Mouse (Mus musculus): ENCODE data around the gene Aff3. TPM values are rescaled to one million over a fixed set of nuclear protein-coding genes. Genes with fewer than 3 reads are reported as not detected.

Gene Aff3
- polyA plus RNA-seq, 1 experiment from 2014 or later: 33.1 TPM

GRCm38 (mm10) chr1:38627683-38628361 is 36.9 kb downstream of the Aff3 start:
- H3K9me3 ChIP-seq (replicated peaks): no peaks in the 10 kb centered on the region
- peak overlapping the region; percentile 91 for H3K9ac ChIP-seq (replicated peaks)
- peak; percentile 70 for ATAC-seq (ENCODE audit: low FRiP score)
- no peaks in the 10 kb centered on the region for H3K36me3 ChIP-seq
- WGBS: under 1% methylated on average over 40 of the region's 42 CpGs
- peak overlapping the region; percentile 96 for H3K27ac ChIP-seq (replicated peaks)
- H3K4me3 ChIP-seq (replicated peaks): peak overlapping the region; percentile 87
- no peaks in the 10 kb centered on the region for H3K27me3 ChIP-seq (replicated peaks)
- peak overlapping the region; percentile 88 for H3K4me2 ChIP-seq
- peaks cover 58% of the 10 kb centered on the region for H3K4me1 ChIP-seq

- peak overlapping the region; percentile 96 for H3K27ac ChIP-seq (replicated peaks)
- peak overlapping the region; percentile 91 for H3K9ac ChIP-seq (replicated peaks)
- peak overlapping the region; percentile 87 for H3K4me3 ChIP-seq (replicated peaks)
- H3K4me1 ChIP-seq: peaks cover 58% of the 10 kb centered on the region
- ATAC-seq (ENCODE audit: low FRiP score): peak; percentile 89
- no peaks in the 10 kb centered on the region for H3K36me3 ChIP-seq
- no peaks in the 10 kb centered on the region for H3K9me3 ChIP-seq (replicated peaks)
- no peaks in the 10 kb centered on the region for H3K27me3 ChIP-seq (replicated peaks)
- under 1% methylated on average over 63 of the region's 133 CpGs for WGBS
- peak overlapping the region; percentile 88 for H3K4me2 ChIP-seq
These were observed 37.8 kb downstream of the Aff3 start for GRCm38 (mm10) chr1:38626739-38627661.

- Histone ChIP-seq H3K9me3 (replicated peaks) (no peaks in the 10 kb centered on the region), H3K36me3 (no peaks in the 10 kb centered on the region), H3K4me3 (replicated peaks) (peak overlapping the region; percentile 87), H3K4me1 (peaks cover 57% of the 10 kb centered on the region), H3K4me2 (peak overlapping the region; percentile 88), H3K27me3 (replicated peaks) (no peaks in the 10 kb centered on the region), H3K27ac (replicated peaks) (peak overlapping the region; percentile 96), H3K9ac (replicated peaks) (peak overlapping the region; percentile 91)
- ATAC-seq (ENCODE audit: low FRiP score): peak; percentile 23; the same call in 1 of the 2 replicates
- 0% methylated on average over 10 of the region's 10 CpGs for WGBS
These were observed 38.4 kb downstream of the Aff3 start for GRCm38 (mm10) chr1:38626388-38626738.

GRCm38 (mm10) chr1:38621840-38622239 is 42.9 kb downstream of the Aff3 start:
- WGBS: 37% methylated on average over 4 of the region's 4 CpGs
- no peak overlapping the region for H3K27ac ChIP-seq (replicated peaks)
- peaks cover 50% of the 10 kb centered on the region for H3K4me1 ChIP-seq
- no peak overlapping the region for H3K4me3 ChIP-seq (replicated peaks)
- H3K27me3 ChIP-seq (replicated peaks): no peaks in the 10 kb centered on the region
- no peak overlapping the region for H3K9ac ChIP-seq (replicated peaks)
- no peak for ATAC-seq (ENCODE audit: low FRiP score)
- no peaks in the 10 kb centered on the region for H3K36me3 ChIP-seq
- H3K4me2 ChIP-seq: no peak overlapping the region
- H3K9me3 ChIP-seq (replicated peaks): no peaks in the 10 kb centered on the region

- Histone ChIP-seq H3K9ac (replicated peaks) (no peak overlapping the region), H3K4me3 (replicated peaks) (no peak overlapping the region), H3K27ac (replicated peaks) (no peak overlapping the region), H3K4me2 (no peak overlapping the region), H3K9me3 (replicated peaks) (no peaks in the 10 kb centered on the region), H3K27me3 (replicated peaks) (no peaks in the 10 kb centered on the region), H3K4me1 (peaks cover 45% of the 10 kb centered on the region), H3K36me3 (no peaks in the 10 kb centered on the region)
- no peak for ATAC-seq (ENCODE audit: low FRiP score)
- WGBS: 87% methylated on average over 6 of the region's 6 CpGs
These were observed 44.4 kb downstream of the Aff3 start for GRCm38 (mm10) chr1:38620401-38620800.

DNA sequence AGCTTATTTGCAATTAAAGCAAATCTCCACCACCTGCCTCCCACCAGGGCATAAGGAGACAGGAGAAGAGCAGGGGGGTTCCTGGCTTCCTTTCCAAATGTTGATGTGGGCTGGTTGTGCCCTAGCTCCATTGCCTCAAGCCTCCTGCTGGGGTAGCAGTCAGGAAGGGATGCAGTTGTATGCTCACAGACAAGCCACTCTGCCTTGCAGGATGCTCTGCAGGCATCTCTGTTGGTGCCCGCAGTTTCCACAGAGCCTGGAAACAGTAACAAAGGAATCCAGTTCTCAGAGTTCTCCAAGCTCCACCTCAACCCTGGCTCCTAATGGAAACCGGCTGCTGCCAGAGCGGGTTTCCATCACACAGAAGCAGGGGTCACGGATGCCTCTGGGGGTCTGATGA is 58.0 kb downstream of the Aff3 start:
- Histone ChIP-seq H3K4me1 (peaks cover 29% of the 10 kb centered on the region), H3K4me2 (no peak overlapping the region), H3K36me3 (no peaks in the 10 kb centered on the region), H3K9me3 (replicated peaks) (no peaks in the 10 kb centered on the region), H3K27me3 (replicated peaks) (no peaks in the 10 kb centered on the region), H3K9ac (replicated peaks) (no peak overlapping the region), H3K27ac (replicated peaks) (no peak overlapping the region; the same call in 1 of the 2 replicates), H3K4me3 (replicated peaks) (no peak overlapping the region)
- peak; percentile 21; the same call in 1 of the 2 replicates for ATAC-seq (ENCODE audit: low FRiP score)
- WGBS: 25% methylated on average over 4 of the region's 4 CpGs

DNA sequence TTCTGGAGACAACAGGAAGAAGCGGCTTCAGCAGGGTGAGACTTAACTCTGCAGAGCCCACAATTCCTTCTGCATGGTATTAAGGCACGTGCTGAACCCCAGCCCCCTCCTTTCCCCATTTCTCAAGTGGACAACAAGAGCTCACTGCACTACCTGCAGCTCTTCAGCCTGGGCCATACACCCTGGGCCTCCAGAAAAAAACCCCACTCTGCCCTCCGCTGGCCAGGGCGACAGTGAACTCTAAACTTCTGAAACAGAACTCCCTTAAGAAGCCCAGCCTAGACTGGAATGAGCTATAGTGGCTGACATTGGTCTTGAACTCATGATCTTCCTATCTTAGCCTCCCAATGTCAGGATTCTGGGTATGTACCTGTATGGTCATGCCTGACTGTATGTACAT is 59.3 kb downstream of the Aff3 start:
- H3K4me1 ChIP-seq: peaks cover 39% of the 10 kb centered on the region
- no peak overlapping the region for H3K4me2 ChIP-seq
- no peak for ATAC-seq (ENCODE audit: low FRiP score)
- no peaks in the 10 kb centered on the region for H3K9me3 ChIP-seq (replicated peaks)
- 80% methylated on average over 4 of the region's 4 CpGs for WGBS
- no peak overlapping the region for H3K4me3 ChIP-seq (replicated peaks)
- no peak overlapping the region for H3K9ac ChIP-seq (replicated peaks)
- no peaks in the 10 kb centered on the region for H3K27me3 ChIP-seq (replicated peaks)
- no peak overlapping the region for H3K27ac ChIP-seq (replicated peaks)
- no peaks in the 10 kb centered on the region for H3K36me3 ChIP-seq

DNA sequence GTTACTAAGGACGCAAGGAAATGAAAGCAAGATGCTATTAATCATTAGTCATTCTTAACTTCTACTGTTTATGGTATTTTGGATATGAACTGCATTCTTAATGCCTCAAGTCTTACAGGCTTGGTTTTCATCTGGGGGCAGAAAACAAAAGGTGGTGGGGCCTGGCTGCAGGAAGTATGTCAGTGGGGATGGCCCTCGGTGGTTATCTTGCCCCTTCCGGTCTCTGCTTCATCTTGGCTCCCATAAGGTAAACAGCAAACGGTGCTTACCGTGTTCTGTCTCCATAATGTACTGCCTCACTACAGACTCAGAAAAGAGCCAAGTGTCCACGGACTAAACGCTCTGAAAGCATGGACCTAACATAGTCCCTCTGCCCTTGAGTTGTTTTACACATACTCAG is 60.1 kb downstream of the Aff3 start:
- H3K27me3 ChIP-seq (replicated peaks): no peaks in the 10 kb centered on the region
- no peak overlapping the region for H3K9ac ChIP-seq (replicated peaks)
- no peaks in the 10 kb centered on the region for H3K9me3 ChIP-seq (replicated peaks)
- ATAC-seq (ENCODE audit: low FRiP score): no peak
- H3K4me1 ChIP-seq: peaks cover 40% of the 10 kb centered on the region
- H3K4me3 ChIP-seq (replicated peaks): no peak overlapping the region
- WGBS: 85% methylated on average over 7 of the region's 7 CpGs
- no peak overlapping the region for H3K27ac ChIP-seq (replicated peaks)
- no peaks in the 10 kb centered on the region for H3K36me3 ChIP-seq
- H3K4me2 ChIP-seq: no peak overlapping the region

- H3K4me3 ChIP-seq (replicated peaks): no peak overlapping the region
- H3K27ac ChIP-seq (replicated peaks): 0 out of 2 replicates have a peak overlapping the region, but pooled peaks have one; percentile 13
- peaks cover 34% of the 10 kb centered on the region for H3K4me1 ChIP-seq
- no peaks in the 10 kb centered on the region for H3K9me3 ChIP-seq (replicated peaks)
- no peaks in the 10 kb centered on the region for H3K36me3 ChIP-seq
- 73% methylated on average over 11 of the region's 11 CpGs for WGBS
- H3K4me2 ChIP-seq: no peak overlapping the region
- no peaks in the 10 kb centered on the region for H3K27me3 ChIP-seq (replicated peaks)
- ATAC-seq (ENCODE audit: low FRiP score): no peak
- H3K9ac ChIP-seq (replicated peaks): no peak overlapping the region
These were observed 62.8 kb downstream of the Aff3 start for GRCm38 (mm10) chr1:38601802-38602508.

DNA sequence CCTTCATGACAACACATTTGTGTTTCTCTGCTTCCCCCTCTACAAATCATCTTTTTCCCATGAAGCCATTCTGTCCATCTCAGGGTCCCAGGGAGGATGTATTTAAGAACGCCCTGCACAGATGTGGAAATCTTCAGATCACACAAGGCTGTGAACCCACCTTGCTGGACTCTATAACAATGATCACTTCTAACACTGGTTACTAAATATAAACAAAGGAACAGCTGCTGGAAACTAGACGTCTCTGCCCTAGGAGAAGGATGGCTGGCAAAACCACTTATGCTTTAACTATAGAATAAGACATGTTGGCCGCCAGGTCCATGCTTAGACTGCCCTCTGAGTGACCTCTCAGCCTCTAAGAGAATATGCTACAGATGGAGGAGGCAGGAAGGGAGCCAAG is 69.4 kb downstream of the Aff3 start:
- no peak for ATAC-seq (ENCODE audit: low FRiP score)
- no peak overlapping the region for H3K27ac ChIP-seq (replicated peaks)
- H3K36me3 ChIP-seq: no peaks in the 10 kb centered on the region
- no peak overlapping the region for H3K4me2 ChIP-seq
- WGBS: 69% methylated on average over 3 of the region's 3 CpGs
- H3K27me3 ChIP-seq (replicated peaks): no peaks in the 10 kb centered on the region
- no peaks in the 10 kb centered on the region for H3K9me3 ChIP-seq (replicated peaks)
- no peak overlapping the region for H3K4me3 ChIP-seq (replicated peaks)
- H3K9ac ChIP-seq (replicated peaks): no peak overlapping the region
- H3K4me1 ChIP-seq: peaks cover 27% of the 10 kb centered on the region

DNA sequence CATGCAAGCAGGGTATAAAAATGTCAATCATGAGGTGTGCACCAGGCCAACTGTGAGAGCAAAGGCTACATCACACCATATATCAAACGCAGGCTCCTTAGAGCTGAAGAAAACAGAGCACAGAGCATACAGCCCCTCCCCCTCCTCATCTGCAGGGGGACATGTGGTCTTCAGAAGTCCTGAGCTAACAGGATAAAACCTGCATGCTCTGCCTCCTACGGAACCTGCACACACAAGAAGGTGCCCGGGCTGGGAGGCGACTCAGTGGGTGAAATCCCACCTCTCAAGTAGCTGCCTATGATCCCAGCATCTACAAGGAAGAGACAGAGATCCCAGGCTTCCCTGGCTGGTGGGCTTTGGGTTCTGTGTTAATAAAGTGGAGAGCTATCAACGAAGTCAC is 70.0 kb downstream of the Aff3 start:
- H3K36me3 ChIP-seq: no peaks in the 10 kb centered on the region
- H3K4me3 ChIP-seq (replicated peaks): no peak overlapping the region
- H3K9ac ChIP-seq (replicated peaks): no peak overlapping the region
- no peaks in the 10 kb centered on the region for H3K27me3 ChIP-seq (replicated peaks)
- 73% methylated on average over 5 of the region's 5 CpGs for WGBS
- peaks cover 27% of the 10 kb centered on the region for H3K4me1 ChIP-seq
- 0 out of 2 replicates have a peak overlapping the region, but pooled peaks have one; percentile 10 for H3K27ac ChIP-seq (replicated peaks)
- H3K4me2 ChIP-seq: no peak overlapping the region
- no peaks in the 10 kb centered on the region for H3K9me3 ChIP-seq (replicated peaks)
- 0 out of 2 replicates have a peak, but pooled peaks have one; percentile 28 for ATAC-seq (ENCODE audit: low FRiP score)
